ENCODE assay signal across 8 mouse cellular contexts in the genomic region with DNA sequence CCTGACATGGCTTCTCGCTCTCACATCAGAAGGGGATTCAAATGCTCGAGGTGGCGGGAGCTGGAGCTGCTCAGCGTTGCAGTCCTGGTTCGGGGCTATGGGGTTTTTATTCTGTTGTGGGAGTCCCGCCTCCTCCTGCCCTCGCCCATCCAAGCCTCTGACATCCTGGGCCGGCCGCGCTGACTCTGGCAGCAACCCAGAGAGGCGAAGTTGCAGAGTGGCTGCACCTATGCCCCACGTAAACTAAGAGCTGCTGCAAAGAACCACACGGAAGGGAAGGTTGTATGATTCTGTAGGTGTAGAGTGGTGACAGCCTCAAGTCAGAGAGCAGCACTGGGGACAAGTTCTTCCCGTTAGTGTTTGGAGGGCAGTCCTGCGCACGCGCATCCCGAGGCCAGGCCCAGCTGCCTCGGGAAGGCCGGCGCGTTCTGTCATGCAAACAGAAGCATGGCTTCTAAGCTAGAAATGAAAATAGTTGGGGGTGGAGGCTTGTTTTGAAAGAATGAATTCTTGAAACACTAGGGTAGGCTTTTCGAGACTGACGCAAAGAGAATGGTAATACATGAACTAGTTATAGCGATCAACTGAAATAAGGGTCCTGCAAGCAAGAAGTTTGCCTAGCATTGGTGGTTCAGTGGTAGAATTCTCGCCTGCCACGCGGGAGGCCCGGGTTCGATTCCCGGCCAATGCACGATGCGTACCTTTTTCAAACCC. TPM values are rescaled to one million over a fixed set of nuclear protein-coding genes. Genes with fewer than 3 reads are reported as not detected.
DNase-seq lines count a peak whose midpoint lies in the region; ATAC-seq lines count a peak whose summit lies in the region.

No protein-coding gene starts in this region.

- no peaks in the 10 kb centered on the region for H3K4me1 ChIP-seq in hindbrain, embryonic 11.5 days (replicated peaks; ENCODE audit: control insufficient read depth, insufficient read depth, low read length)
- no peaks in the 10 kb centered on the region for H3K4me1 ChIP-seq in lung, embryonic 16.5 days (replicated peaks; ENCODE audit: control insufficient read depth, insufficient read depth, low read length)

- no peaks in the 10 kb centered on the region for H3K36me3 ChIP-seq in hindbrain, embryonic 11.5 days (ENCODE audit: control insufficient read depth, insufficient read depth, low read length)
- no peaks in the 10 kb centered on the region for H3K36me3 ChIP-seq in lung, embryonic 16.5 days (ENCODE audit: control insufficient read depth, insufficient read depth, low read length)

- WGBS in hindbrain, embryonic 11.5 days: under 1% methylated on average over 33 of the region's 33 CpGs
- WGBS in lung, embryonic 16.5 days: under 1% methylated on average over 33 of the region's 33 CpGs

- peak overlapping the region; percentile 68 for H3K4me3 ChIP-seq in hindbrain, embryonic 11.5 days (ENCODE audit: low read depth, low read length)
- peak overlapping the region; percentile 83 for H3K4me3 ChIP-seq in lung, embryonic 16.5 days (ENCODE audit: low read length)

- peak; percentile 96 for ATAC-seq in hindbrain, embryonic 11.5 days (ENCODE audit: low FRiP score)
- ATAC-seq in lung, embryonic 16.5 days (ENCODE audit: low read depth): peak; percentile 95

- H3K9ac ChIP-seq in hindbrain, embryonic 11.5 days (ENCODE audit: low read depth, low read length): peak overlapping the region; percentile 45; the same call in 1 of the 2 replicates
- peak overlapping the region; percentile 74 for H3K9ac ChIP-seq in lung, embryonic 16.5 days (ENCODE audit: low read length)

- peak overlapping the region; percentile 40 for H3K4me2 ChIP-seq in hindbrain, embryonic 11.5 days (replicated peaks; ENCODE audit: low read depth, low read length)
- peak overlapping the region; percentile 62 for H3K4me2 ChIP-seq in lung, embryonic 16.5 days (ENCODE audit: low read depth, low read length)

- H3K27ac ChIP-seq in hindbrain, embryonic 11.5 days (ENCODE audit: low read depth, low read length): peak overlapping the region; percentile 36; the same call in 1 of the 2 replicates
- H3K27ac ChIP-seq in lung, embryonic 16.5 days (ENCODE audit: low read length): peak overlapping the region; percentile 93

- no peaks in the 10 kb centered on the region for H3K27me3 ChIP-seq in hindbrain, embryonic 11.5 days (ENCODE audit: control insufficient read depth, insufficient read depth, low read length)
- H3K27me3 ChIP-seq in lung, embryonic 16.5 days (ENCODE audit: control insufficient read depth, insufficient read depth, low read depth, low read length): no peaks in the 10 kb centered on the region

- H3K9me3 ChIP-seq in hindbrain, embryonic 11.5 days (ENCODE audit: control insufficient read depth, low read length): no peaks in the 10 kb centered on the region
- peaks cover 3% of the 10 kb centered on the region; the same call in 1 of the 2 replicates for H3K9me3 ChIP-seq in lung, embryonic 16.5 days (ENCODE audit: control insufficient read depth, low read length)

- peak; percentile 92 for DNase-seq in MN1 (ENCODE audit: low spot score)
- DNase-seq in cerebellum, adult 9-11 months: peak; percentile 90
- peak; percentile 70 to 92 for DNase-seq in frontal cortex, adult 2 months (ENCODE audit: extremely low spot score in 1 of 2, low spot score in 1 of 2)
- DNase-seq in hindbrain, embryonic 11.5 days (ENCODE audit: low spot score): peak; percentile 93
- DNase-seq in layer of hippocampus, adult 9-11 months: peak; percentile 89
- DNase-seq in ovary, postnatal 10 days (ENCODE audit: low spot score): peak; percentile 76
- peak; percentile 94 for DNase-seq in thymus, postnatal 0 days (ENCODE audit: low spot score)

RNA-seq across cellular contexts. Expression of a gene that starts 20.2 kb away (rescaled TPM):
- 14.6 and 21.5 TPM in 2 replicates for polyA plus RNA-seq in frontal cortex, adult 2 months (2012; rRNA removed)
- 9.6 TPM in 2 replicates for polyA plus RNA-seq in hindbrain, embryonic 11.5 days (2014; fragmentation: Nextera tagmentation; extraction: Ambion mirVana)
- 12.7 and 19.3 TPM in 2 replicates for polyA plus RNA-seq in lung, embryonic 16.5 days (2015; fragmentation: Nextera tagmentation; extraction: Ambion mirVana)
- 18.0 and 21.4 TPM in 2 replicates for polyA plus RNA-seq in thymus, postnatal 0 days (2015; fragmentation: Nextera tagmentation; extraction: Ambion mirVana)

RNA-seq across cellular contexts. Expression of a gene that starts 25.8 kb away (rescaled TPM):
- 0.23 and 0.64 TPM in 2 replicates for polyA plus RNA-seq in frontal cortex, adult 2 months (2012; rRNA removed)
- polyA plus RNA-seq in hindbrain, embryonic 11.5 days (2014; fragmentation: Nextera tagmentation; extraction: Ambion mirVana): 0.39 and 0.62 TPM in 2 replicates
- polyA plus RNA-seq in lung, embryonic 16.5 days (2015; fragmentation: Nextera tagmentation; extraction: Ambion mirVana): 0.39 and 0.84 TPM in 2 replicates
- polyA plus RNA-seq in thymus, postnatal 0 days (2015; fragmentation: Nextera tagmentation; extraction: Ambion mirVana): 1.4 and 1.6 TPM in 2 replicates

Comparison
In these comparisons a context has a peak if more than half of its experiments do, and no peak if none do; other contexts are left out.
1. Peak in every context shown above with its lines: DNase-seq, ATAC-seq, H3K4me3 ChIP-seq and H3K27ac ChIP-seq.